Mouse (Mus musculus) G1E (cell line): Measurements from ENCODE around the gene Gm10837.

Experiments
- CTCF ChIP-seq: IDR thresholded peaks from 2 replicates; pipeline ENCODE4 v1.5.1; 2012; ENCODE audit warnings: low read depth, low read length, inconsistent platforms, mixed read lengths
- GATA1 ChIP-seq: IDR thresholded peaks from 2 replicates; pipeline ENCODE4 v1.6.1; 2012; ENCODE audit warnings: borderline replicate concordance, low read length, inconsistent platforms, mixed read lengths

DNA sequence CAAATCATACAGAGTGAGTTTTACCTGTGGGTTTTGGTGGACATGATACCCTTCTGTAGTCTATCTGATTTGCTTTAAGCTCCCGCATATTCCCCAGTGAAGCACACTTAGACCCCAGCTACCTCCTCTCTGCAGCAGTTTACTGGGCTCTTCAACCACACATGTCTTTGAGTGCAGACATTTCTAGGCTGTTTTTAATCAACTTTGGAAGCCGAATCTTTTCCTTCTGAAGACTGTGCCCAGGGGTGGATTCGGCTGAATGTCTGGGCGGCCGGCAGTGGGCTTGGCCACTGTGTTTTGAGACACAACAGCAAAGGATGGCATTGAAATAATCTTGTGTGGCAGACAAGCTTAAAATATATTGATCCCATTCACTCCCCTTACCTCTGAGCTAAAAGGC is 3.0 kb upstream of the Gm10837 start:
- TF ChIP-seq CTCF (no peak), GATA1 (no peak)
